18 mouse cellular contexts compared by ENCODE assay signal in the genomic region with DNA sequence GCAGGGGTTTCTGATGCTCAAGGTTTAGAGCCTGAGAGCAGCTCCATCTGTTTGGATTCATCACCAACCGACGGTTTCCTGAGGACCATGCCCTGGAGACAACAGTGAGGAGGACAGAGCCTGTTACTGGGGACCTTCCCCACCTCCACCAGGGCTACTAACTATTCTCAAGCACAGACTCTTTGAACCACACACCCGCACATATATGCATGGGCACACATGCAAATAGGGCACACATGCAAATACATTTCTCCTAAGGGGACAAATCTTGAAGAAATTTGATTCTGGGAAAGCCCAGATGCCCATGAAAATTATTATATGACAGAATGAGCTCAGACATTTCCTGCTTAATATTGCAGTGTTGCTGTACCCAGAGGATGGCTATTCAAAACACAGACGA.
"Had no signal": no experiment of that assay in that cellular context is flagged by ENCODE, and none has a peak within 500 bp of the region (broad histone marks: within the 10 kb centered on the region; RNA-seq: fewer than 3 reads in every experiment).

No protein-coding gene starts in this region.

- H3K9me3 ChIP-seq: intestine, embryonic 15.5 days; kidney, embryonic 15.5 days; limb, embryonic 13.5 days; liver, embryonic 12.5 days; liver, embryonic 15.5 days; lung, embryonic 15.5 days; megakaryocyte, embryonic 14.5 days; midbrain, embryonic 10.5 days; midbrain, embryonic 13.5 days had no signal

- H3K4me1 ChIP-seq: intestine, embryonic 15.5 days; limb, embryonic 13.5 days; lung, embryonic 15.5 days; midbrain, embryonic 13.5 days had no signal

- H3K27me3 ChIP-seq: intestine, embryonic 15.5 days; kidney, embryonic 15.5 days; limb, embryonic 13.5 days; liver, embryonic 12.5 days; liver, embryonic 15.5 days; lung, embryonic 15.5 days; megakaryocyte, embryonic 14.5 days; midbrain, embryonic 13.5 days had no signal

- H3K36me3 ChIP-seq: intestine, embryonic 15.5 days; kidney, embryonic 15.5 days; limb, embryonic 13.5 days; liver, embryonic 12.5 days; liver, embryonic 15.5 days; lung, embryonic 15.5 days; midbrain, embryonic 10.5 days; midbrain, embryonic 13.5 days had no signal

- H3K4me3 ChIP-seq: intestine, embryonic 15.5 days; kidney, embryonic 15.5 days; limb, embryonic 13.5 days; liver, embryonic 12.5 days; liver, embryonic 15.5 days; lung, embryonic 15.5 days; megakaryocyte, embryonic 14.5 days; midbrain, embryonic 10.5 days; midbrain, embryonic 13.5 days had no signal

- H3K27ac ChIP-seq: intestine, embryonic 15.5 days; limb, embryonic 13.5 days; liver, embryonic 12.5 days; liver, embryonic 15.5 days; lung, embryonic 15.5 days; midbrain, embryonic 10.5 days; midbrain, embryonic 13.5 days had no signal

- H3K4me2 ChIP-seq: intestine, embryonic 15.5 days; kidney, embryonic 15.5 days; limb, embryonic 13.5 days; liver, embryonic 12.5 days; liver, embryonic 15.5 days; lung, embryonic 15.5 days; midbrain, embryonic 13.5 days had no signal

- H3K9ac ChIP-seq: intestine, embryonic 15.5 days; kidney, embryonic 15.5 days; limb, embryonic 13.5 days; liver, embryonic 12.5 days; liver, embryonic 15.5 days; lung, embryonic 15.5 days; midbrain, embryonic 13.5 days had no signal

- DNase-seq: kidney, adult 11 months; kidney, postnatal 14 days; kidney, postnatal 4 days; left cerebral cortex, postnatal 4 days; liver; lung, adult 18-20 months; lung, postnatal 10 days; lung, postnatal 36 days; thymus, postnatal 36 days had no signal
